Mouse (Mus musculus) WW6 (cell line): ENCODE data around the gene Vmn2r65.

Experiments
- DNase-seq: peaks from one replicate; pipeline ENCODE4 v3.0.0-alpha.2; 2013; ENCODE audit warnings: low read depth, low spot score

The Vmn2r65 gene

GRCm38 (mm10) chr7:84964015-84964414 is at the start of gene Vmn2r65:
Gene Vmn2r65 (minus strand): TSS chr7:84964115.
- no peak for DNase-seq

DNA sequence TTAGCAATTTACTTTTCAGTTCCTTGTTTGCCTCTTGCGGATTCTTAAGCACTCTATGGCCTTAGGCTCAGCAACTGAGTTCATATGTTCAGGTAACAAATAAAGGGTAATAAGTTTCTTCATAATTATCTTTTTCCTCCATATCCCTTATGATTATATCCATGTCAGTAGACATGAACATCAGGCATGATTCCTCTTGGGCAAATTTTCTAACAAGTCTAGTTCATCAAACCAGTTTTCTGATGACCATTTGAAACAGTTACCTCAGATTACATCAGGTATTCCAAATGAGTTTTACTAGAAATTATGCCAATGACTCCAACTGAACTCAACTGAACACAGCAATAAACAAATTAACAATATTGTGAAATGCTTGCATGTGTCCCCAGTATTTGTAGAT is 48.3 kb upstream of the Vmn2r65 start, which contains the start of gene Vmn2r66:
TSS of gene Vmn2r66 (minus strand) at position 101 of the 400 bp plus-strand sequence.
- no peak for DNase-seq

DNA sequence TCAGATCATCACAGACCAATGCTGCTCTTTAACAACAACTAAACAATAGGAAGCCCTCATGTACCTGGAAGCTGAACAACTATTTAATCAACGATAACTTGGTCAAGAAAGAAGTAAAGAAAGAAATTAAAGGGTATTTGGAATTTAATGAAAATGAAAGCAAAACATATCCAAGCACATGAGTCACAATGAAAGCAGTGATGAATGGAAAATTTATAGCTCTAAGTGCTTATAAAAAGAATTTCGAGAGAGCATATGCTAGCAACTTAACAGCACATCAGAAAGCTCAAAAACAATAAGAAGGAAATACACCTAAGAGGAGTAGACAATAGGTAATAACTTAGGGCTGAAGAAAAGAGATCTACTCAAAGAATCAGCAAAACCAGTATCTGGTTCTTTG is 32.8 kb upstream of the Vmn2r65 start:
- no peak for DNase-seq
